Mouse (Mus musculus): ENCODE results near the gene Ptx4.

Gene Ptx4

GRCm38 (mm10) chr17:25120406-25120805 lies at the start of gene Ptx4:
Ptx4 (plus strand) TSS chr17:25120760.
- in situ Hi-C loops (cut with MboI; ENCODE audit: low pct_unique_long_range_greater_than_20kb in 1 of 2, low sequenced_read_pairs in 2 of 2, unreplicated experiment in 1 of 2): no loop called here

- in situ Hi-C loops (cut with MboI; ENCODE audit: low pct_unique_long_range_greater_than_20kb in 1 of 2, low sequenced_read_pairs in 2 of 2, unreplicated experiment in 1 of 2): no loop called here
Measured at GRCm38 (mm10) chr17:25076906-25077305, 43.7 kb upstream of the Ptx4 start.

GRCm38 (mm10) chr17:25077771-25078372 lies 42.7 kb upstream of the Ptx4 start:
- in situ Hi-C loops (cut with MboI; ENCODE audit: low pct_unique_long_range_greater_than_20kb in 1 of 2, low sequenced_read_pairs in 2 of 2, unreplicated experiment in 1 of 2): no loop called here

GRCm38 (mm10) chr17:25080210-25080609 lies 40.4 kb upstream of the Ptx4 start:
- in situ Hi-C loops (cut with MboI; ENCODE audit: low pct_unique_long_range_greater_than_20kb in 1 of 2, low sequenced_read_pairs in 2 of 2, unreplicated experiment in 1 of 2): no loop called here

GRCm38 (mm10) chr17:25080960-25081381 lies 39.6 kb upstream of the Ptx4 start:
- in situ Hi-C loops (cut with MboI; ENCODE audit: low pct_unique_long_range_greater_than_20kb in 1 of 2, low sequenced_read_pairs in 2 of 2, unreplicated experiment in 1 of 2): no loop called here

- in situ Hi-C loops (cut with MboI; ENCODE audit: low pct_unique_long_range_greater_than_20kb in 1 of 2, low sequenced_read_pairs in 2 of 2, unreplicated experiment in 1 of 2): no loop called here
Measured at GRCm38 (mm10) chr17:25082081-25082847, 38.3 kb upstream of the Ptx4 start.

GRCm38 (mm10) chr17:25082887-25083286 lies 37.7 kb upstream of the Ptx4 start:
- in situ Hi-C loops (cut with MboI; ENCODE audit: low pct_unique_long_range_greater_than_20kb in 1 of 2, low sequenced_read_pairs in 2 of 2, unreplicated experiment in 1 of 2): no loop called here

- in situ Hi-C loops (cut with MboI; ENCODE audit: low pct_unique_long_range_greater_than_20kb in 1 of 2, low sequenced_read_pairs in 2 of 2, unreplicated experiment in 1 of 2): no loop called here
Measured at GRCm38 (mm10) chr17:25083444-25083931, 37.1 kb upstream of the Ptx4 start, which contains the start of gene Tmem204. Tmem204 (minus strand) TSS chr17:25083591.

GRCm38 (mm10) chr17:25084835-25085385 lies 35.6 kb upstream of the Ptx4 start:
- in situ Hi-C loops (cut with MboI; ENCODE audit: low pct_unique_long_range_greater_than_20kb in 1 of 2, low sequenced_read_pairs in 2 of 2, unreplicated experiment in 1 of 2): no loop called here

- in situ Hi-C loops (cut with MboI; ENCODE audit: low pct_unique_long_range_greater_than_20kb in 1 of 2, low sequenced_read_pairs in 2 of 2, unreplicated experiment in 1 of 2): no loop called here
Measured at GRCm38 (mm10) chr17:25086724-25087123, 33.8 kb upstream of the Ptx4 start.

- in situ Hi-C loops (cut with MboI; ENCODE audit: low pct_unique_long_range_greater_than_20kb in 1 of 2, low sequenced_read_pairs in 2 of 2, unreplicated experiment in 1 of 2): no loop called here
Measured at GRCm38 (mm10) chr17:25089158-25089557, 31.4 kb upstream of the Ptx4 start.

GRCm38 (mm10) chr17:25090450-25090849 lies 30.1 kb upstream of the Ptx4 start:
- in situ Hi-C loops (cut with MboI; ENCODE audit: low pct_unique_long_range_greater_than_20kb in 1 of 2, low sequenced_read_pairs in 2 of 2, unreplicated experiment in 1 of 2): no loop called here

- in situ Hi-C loops (cut with MboI; ENCODE audit: low pct_unique_long_range_greater_than_20kb in 1 of 2, low sequenced_read_pairs in 2 of 2, unreplicated experiment in 1 of 2): no loop called here
Measured at GRCm38 (mm10) chr17:25096221-25096620, 24.3 kb upstream of the Ptx4 start.

GRCm38 (mm10) chr17:25100052-25100451 lies 20.5 kb upstream of the Ptx4 start:
- in situ Hi-C loops (cut with MboI; ENCODE audit: low pct_unique_long_range_greater_than_20kb in 1 of 2, low sequenced_read_pairs in 2 of 2, unreplicated experiment in 1 of 2): no loop called here

GRCm38 (mm10) chr17:25101338-25101737 lies 19.2 kb upstream of the Ptx4 start:
- in situ Hi-C loops (cut with MboI; ENCODE audit: low pct_unique_long_range_greater_than_20kb in 1 of 2, low sequenced_read_pairs in 2 of 2, unreplicated experiment in 1 of 2): no loop called here

- in situ Hi-C loops (cut with MboI; ENCODE audit: low pct_unique_long_range_greater_than_20kb in 1 of 2, low sequenced_read_pairs in 2 of 2, unreplicated experiment in 1 of 2): no loop called here
Measured at GRCm38 (mm10) chr17:25107786-25108185, 12.8 kb upstream of the Ptx4 start.

GRCm38 (mm10) chr17:25109578-25109977 lies 11.0 kb upstream of the Ptx4 start:
- in situ Hi-C loops (cut with MboI; ENCODE audit: low pct_unique_long_range_greater_than_20kb in 1 of 2, low sequenced_read_pairs in 2 of 2, unreplicated experiment in 1 of 2): no loop called here

- in situ Hi-C loops (cut with MboI; ENCODE audit: low pct_unique_long_range_greater_than_20kb in 1 of 2, low sequenced_read_pairs in 2 of 2, unreplicated experiment in 1 of 2): no loop called here
Measured at GRCm38 (mm10) chr17:25110590-25110989, 10.0 kb upstream of the Ptx4 start.

- in situ Hi-C loops (cut with MboI; ENCODE audit: low pct_unique_long_range_greater_than_20kb in 1 of 2, low sequenced_read_pairs in 2 of 2, unreplicated experiment in 1 of 2): no loop called here
Measured at GRCm38 (mm10) chr17:25111220-25111619, 9.3 kb upstream of the Ptx4 start.

All from mouse embryonic stem cell (cell line).